Mouse (Mus musculus) hindbrain, postnatal 0 days (tissue): ENCODE measurements around the gene Uts2. TPM values are rescaled to one million over a fixed set of nuclear protein-coding genes. Genes with fewer than 3 reads are reported as not detected.

Experiments used
- ATAC-seq: fragments of 200-750 bp; cut with Nextera tagmentation; 2 replicates; pipeline ENCODE4 v1.8.0; 2017; ENCODE audit warnings: mild to moderate bottlenecking, moderate TSS enrichment, moderate library complexity
- DNase-seq: peaks from one replicate; pipeline ENCODE4 v3.0.0-alpha.2; 2015; ENCODE audit warnings: low spot score
- H3K27ac ChIP-seq: fragments of 300-500 bp; sonication (generic); 2 replicates; pipeline ENCODE4 v1.5.1; 2014; ENCODE audit warnings: mild to moderate bottlenecking
- H3K27me3 ChIP-seq: fragments of 300-500 bp; sonication (generic); 2 replicates; pipeline ENCODE4 v1.6.1; 2014; ENCODE audit warnings: low read length, mixed read lengths; ENCODE audit not compliant: insufficient read depth
- H3K36me3 ChIP-seq: fragments of 300-500 bp; sonication (generic); 2 replicates; pipeline ENCODE4 v1.6.1; 2014; ENCODE audit warnings: low read length, mixed read lengths; ENCODE audit not compliant: insufficient read depth
- H3K4me1 ChIP-seq: fragments of 300-500 bp; sonication (generic); 2 replicates; pipeline ENCODE4 v1.6.1; 2014; ENCODE audit warnings: antibody characterized with exemption, low read length, mixed read lengths; ENCODE audit not compliant: insufficient read depth
- H3K4me2 ChIP-seq: fragments of 300-500 bp; sonication (generic); 2 replicates; pipeline ENCODE4 v1.6.1; 2014; ENCODE audit warnings: low read depth, mild to moderate bottlenecking, low read length, moderate library complexity, mixed read lengths
- H3K4me3 ChIP-seq: fragments of 300-500 bp; sonication (generic); 2 replicates; pipeline ENCODE4 v1.5.1; 2014; ENCODE audit warnings: low read length
- H3K9ac ChIP-seq: fragments of 300-500 bp; sonication (generic); replicated peaks from 2 replicates; pipeline ENCODE4 v1.6.1; 2014; ENCODE audit warnings: mild to moderate bottlenecking, low read length, moderate library complexity, mixed read lengths
- H3K9me3 ChIP-seq: fragments of 300-500 bp; sonication (generic); 2 replicates; pipeline ENCODE4 v1.6.1; 2016; ENCODE audit warnings: low read length, mixed read lengths
- CTCF ChIP-seq: IDR thresholded peaks from 2 replicates; pipeline ENCODE4 v1.5.1; 2016; ENCODE audit warnings: antibody characterized with exemption, control low read depth, low read depth
- WGBS: fragments of 180-500 bp; shearing (Covaris S2); extraction: QIAGEN DNeasy Blood & Tissue Kit; methylation state at CpG from one replicate; pipeline ENCODE4 v1.1.7; 2014; 5-methylcytosine and 5-hydroxymethylcytosine counted together
- polyA plus RNA-seq: library from polyadenylated mRNA; unstranded; fragments of >200 nt; fragmentation: Nextera tagmentation; extraction: Ambion mirVana; gene quantifications from 2 replicates; pipeline ENCODE4 v1.2.1, GENCODE M21; 2015
- total RNA-seq: library from RNA; depleted of rRNA; stranded (reverse); fragments of >200 nt; gene quantifications from 2 replicates; pipeline ENCODE4 v1.2.3, GENCODE M21; 2014; rRNA removed

The Uts2 gene
- total and polyA plus RNA-seq, 2 experiments from 2014 or later = 0.79 TPM; not detected in 1

DNA sequence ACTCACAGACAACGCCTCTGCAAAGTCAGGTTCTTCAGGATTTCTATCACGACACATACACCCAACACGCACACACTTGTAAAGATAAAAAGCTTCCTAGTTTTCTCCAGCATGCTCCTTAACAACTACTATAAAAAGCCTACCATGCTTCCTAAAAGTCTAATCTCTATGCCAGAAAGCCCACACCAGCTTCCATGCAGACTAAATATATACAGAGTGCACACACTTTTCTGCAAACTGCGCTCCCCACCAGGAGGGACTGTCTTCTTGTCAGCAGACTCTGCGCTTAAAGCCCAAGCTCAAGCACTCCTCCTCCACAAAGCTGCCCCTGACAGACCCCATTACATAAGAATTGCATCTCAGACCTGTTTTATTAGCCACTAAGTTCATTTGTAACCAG, 44.6 kb downstream of the Uts2 start:
- no peak overlapping the region for H3K4me3 ChIP-seq
- ATAC-seq (no peak), DNase-seq (no peak)
- no peaks in the 10 kb centered on the region for H3K36me3 ChIP-seq
- no peaks in the 10 kb centered on the region for H3K9me3 ChIP-seq
- H3K27me3 ChIP-seq = no peaks in the 10 kb centered on the region
- TF ChIP-seq CTCF = no peak
- WGBS = 83% methylated on average over 5 of the region's 5 CpGs
- no peaks in the 10 kb centered on the region for H3K4me1 ChIP-seq
- no peak overlapping the region for H3K4me2 ChIP-seq
- no peak overlapping the region for H3K27ac ChIP-seq
- no peak overlapping the region for H3K9ac ChIP-seq

- no peaks in the 10 kb centered on the region for H3K4me1 ChIP-seq
- H3K27me3 ChIP-seq = no peaks in the 10 kb centered on the region
- H3K36me3 ChIP-seq = peaks cover 9% of the 10 kb centered on the region
- H3K9ac ChIP-seq = no peak overlapping the region
- no peak overlapping the region for H3K27ac ChIP-seq
- no peak for ATAC-seq
- DNase-seq = no peak
- peak overlapping the region; percentile 98 for H3K4me2 ChIP-seq
- WGBS = 34% methylated on average over 5 of the region's 5 CpGs
- H3K9me3 ChIP-seq = no peaks in the 10 kb centered on the region
- TF ChIP-seq CTCF = no peak
- peak overlapping the region; percentile 52 for H3K4me3 ChIP-seq
Observed at GRCm38 (mm10) chr4:151043281-151043680, 46.4 kb downstream of the Uts2 start.

- H3K27ac ChIP-seq = peak within 1 kb of the TSS; percentile 79
- no peak for TF ChIP-seq CTCF
- under 1% methylated on average over 62 of the region's 79 CpGs for WGBS
- H3K9me3 ChIP-seq = no peaks in the 10 kb centered on the region
- peak; percentile 98 for ATAC-seq
- H3K4me3 ChIP-seq = peak within 1 kb of the TSS; percentile 52
- H3K4me1 ChIP-seq = no peaks in the 10 kb centered on the region
- peak within 1 kb of the TSS; percentile 98 for H3K4me2 ChIP-seq
- H3K9ac ChIP-seq = peak within 1 kb of the TSS; percentile 60
- peak; percentile 94 for DNase-seq
- peaks cover 19% of the 10 kb centered on the region for H3K36me3 ChIP-seq
- no peaks in the 10 kb centered on the region for H3K27me3 ChIP-seq
Observed at GRCm38 (mm10) chr4:151044037-151044943, 47.4 kb downstream of the Uts2 start, which contains the start of gene Per3. Gene Per3, minus strand, starts transcription at chr4:151044665.

DNA sequence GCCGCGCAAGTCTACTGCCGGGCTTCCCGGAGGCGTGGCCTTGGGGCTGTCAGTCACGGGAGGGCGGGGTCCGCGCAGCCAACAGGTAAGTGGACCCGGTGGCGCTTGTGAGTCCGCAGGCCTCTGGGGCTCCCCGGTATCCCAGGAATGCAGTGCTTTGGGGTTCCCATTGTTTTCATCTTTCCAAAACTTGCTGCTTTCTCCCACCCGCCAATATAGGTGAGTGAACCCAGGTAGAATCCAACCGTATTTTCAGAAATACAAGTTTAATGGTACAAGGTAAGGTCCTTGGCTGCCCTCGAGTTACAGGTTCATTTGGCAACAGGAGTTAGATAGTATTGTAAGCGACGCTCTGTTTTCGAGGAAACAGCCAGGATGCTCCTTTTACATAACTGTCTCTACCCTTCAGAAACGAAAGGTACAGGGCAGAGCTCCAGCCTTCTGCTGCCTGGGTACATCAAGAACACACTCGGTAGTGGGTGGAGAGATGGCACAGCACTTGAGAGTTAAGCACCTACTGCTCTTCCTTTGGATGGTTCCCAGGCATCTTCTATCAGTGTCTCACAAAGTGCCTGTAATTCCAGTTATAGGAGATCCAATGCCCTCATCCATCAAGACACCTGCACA, 48.2 kb downstream of the Uts2 start:
- DNase-seq = no peak
- Histone ChIP-seq H3K36me3 (peaks cover 24% of the 10 kb centered on the region), H3K4me3 (peak overlapping the region; percentile 52), H3K27ac (no peak overlapping the region), H3K4me1 (no peaks in the 10 kb centered on the region), H3K9ac (peak overlapping the region; percentile 60; the same call in 1 of the 2 replicates), H3K9me3 (no peaks in the 10 kb centered on the region), H3K4me2 (peak overlapping the region; percentile 98), H3K27me3 (no peaks in the 10 kb centered on the region)
- TF ChIP-seq CTCF = no peak
- ATAC-seq = no peak
- WGBS = 6% methylated on average over 21 of the region's 21 CpGs

GRCm38 (mm10) chr4:151046524-151046923, 49.6 kb downstream of the Uts2 start:
- no peak overlapping the region for H3K27ac ChIP-seq
- H3K27me3 ChIP-seq = no peaks in the 10 kb centered on the region
- H3K4me2 ChIP-seq = no peak overlapping the region
- no peak for TF ChIP-seq CTCF
- 78% methylated on average over 3 of the region's 3 CpGs for WGBS
- no peak overlapping the region for H3K4me3 ChIP-seq
- H3K9ac ChIP-seq = no peak overlapping the region
- no peaks in the 10 kb centered on the region for H3K4me1 ChIP-seq
- DNase-seq = no peak
- no peak for ATAC-seq
- peaks cover 33% of the 10 kb centered on the region for H3K36me3 ChIP-seq
- H3K9me3 ChIP-seq = no peaks in the 10 kb centered on the region

GRCm38 (mm10) chr4:151051162-151051561, 54.3 kb downstream of the Uts2 start:
- H3K4me3 ChIP-seq = no peak overlapping the region
- H3K27me3 ChIP-seq = no peaks in the 10 kb centered on the region
- peaks cover 39% of the 10 kb centered on the region for H3K36me3 ChIP-seq
- H3K9me3 ChIP-seq = no peaks in the 10 kb centered on the region
- no peak for DNase-seq
- no peak overlapping the region for H3K27ac ChIP-seq
- no peak overlapping the region for H3K4me2 ChIP-seq
- TF ChIP-seq CTCF = no peak
- ATAC-seq = no peak
- WGBS = 79% methylated on average over 1 of the region's 1 CpGs
- peaks cover 2% of the 10 kb centered on the region; the same call in 1 of the 2 replicates for H3K4me1 ChIP-seq
- H3K9ac ChIP-seq = no peak overlapping the region

Other genes starting within 250 kb of the Uts2 start
- 32.4 and 38.8 TPM in 2 replicates for gene Errfi1, start 143.2 kb upstream of the Uts2 start, total RNA-seq
- gene Errfi1, start 143.2 kb upstream of the Uts2 start, polyA plus RNA-seq = 22.2 and 23.2 TPM in 2 replicates
- 126 and 135 TPM in 2 replicates for gene Park7, start 82.7 kb upstream of the Uts2 start, total RNA-seq
- gene Park7, start 82.7 kb upstream of the Uts2 start, polyA plus RNA-seq = 449 and 470 TPM in 2 replicates
- 0.52 and 2.4 TPM in 2 replicates for gene Tnfrsf9, start 82.5 kb upstream of the Uts2 start, total RNA-seq
- 0.09 and 0.34 TPM in 2 replicates for gene Tnfrsf9, start 82.5 kb upstream of the Uts2 start, polyA plus RNA-seq
- 4.0 and 11.4 TPM in 2 replicates for gene Per3, start 47.6 kb downstream of the Uts2 start, total RNA-seq
- gene Per3, start 47.6 kb downstream of the Uts2 start, polyA plus RNA-seq = 4.7 and 5.0 TPM in 2 replicates
- 34.2 and 35.2 TPM in 2 replicates for gene Vamp3, start 60.9 kb downstream of the Uts2 start, total RNA-seq
- 56.3 and 57.0 TPM in 2 replicates for gene Vamp3, start 60.9 kb downstream of the Uts2 start, polyA plus RNA-seq
- not detected in 2 replicates for gene Gm13090, start 92.5 kb downstream of the Uts2 start, total RNA-seq
- not detected in 2 replicates for gene Gm13090, start 92.5 kb downstream of the Uts2 start, polyA plus RNA-seq